Mouse (Mus musculus) liver, embryonic 14.5 days (tissue): ENCODE results near the gene Hbs1l. TPM values are rescaled to one million over a fixed set of nuclear protein-coding genes. Genes with fewer than 3 reads are reported as not detected.

ENCODE experiments used
- ATAC-seq: fragments of 200-750 bp; cut with Nextera tagmentation; 2 replicates; pipeline ENCODE4 v1.8.0; 2017; ENCODE audit warnings: moderate number of reproducible peaks, mild to moderate bottlenecking, moderate library complexity; ENCODE audit not compliant: insufficient read depth
- DNase-seq, 3 experiments: peaks; one replicate each; pipeline ENCODE4 v3.0.0-alpha.2; 2012 to 2013; ENCODE audit warnings: low read depth in 3 of 3, low spot score in 3 of 3
- H3K27ac ChIP-seq: fragments of 300-500 bp; sonication (generic); 2 replicates; pipeline ENCODE4 v1.5.1; 2014; ENCODE audit warnings: moderate library complexity, mild to moderate bottlenecking, control low read depth, inconsistent platforms
- H3K27me3 ChIP-seq: fragments of 300-500 bp; sonication (generic); 2 replicates; pipeline ENCODE4 v1.6.1; 2014; ENCODE audit warnings: mild to moderate bottlenecking, low read length, moderate library complexity; ENCODE audit not compliant: control insufficient read depth, insufficient read depth
- H3K36me3 ChIP-seq: fragments of 300-500 bp; sonication (generic); replicated peaks from 2 replicates; pipeline ENCODE4 v1.6.1; 2014; ENCODE audit warnings: low read depth; ENCODE audit not compliant: control insufficient read depth, insufficient read depth
- H3K4me1 ChIP-seq, 2 experiments: fragments of 200-500 bp in 1 of 2; fragments of 300-500 bp in 1 of 2; sonication (generic) in 1 of 2; replicated peaks; 2 replicates each; pipeline ENCODE4 v1.6.1; 2012 to 2014; ENCODE audit warnings: antibody characterized with exemption in 1 of 2, inconsistent platforms in 1 of 2, low read length in 1 of 2; ENCODE audit not compliant: control insufficient read depth in 2 of 2, insufficient read depth in 2 of 2
- H3K4me2 ChIP-seq: fragments of 300-500 bp; sonication (generic); 2 replicates; pipeline ENCODE4 v1.6.1; 2014; ENCODE audit warnings: low read depth, mild to moderate bottlenecking, control low read depth, moderate library complexity
- H3K4me3 ChIP-seq, 2 experiments: fragments of 200-500 bp in 1 of 2; fragments of 300-500 bp in 1 of 2; sonication (generic) in 1 of 2; 2 replicates each; pipeline ENCODE4 v1.5.1; 2012 to 2014; ENCODE audit warnings: low read depth in 2 of 2, low read length in 2 of 2, mild to moderate bottlenecking in 2 of 2, control low read depth in 1 of 2, inconsistent platforms in 1 of 2, moderate library complexity in 1 of 2; ENCODE audit not compliant: insufficient read depth in 1 of 2
- H3K9ac ChIP-seq: fragments of 300-500 bp; sonication (generic); replicated peaks from 2 replicates; pipeline ENCODE4 v1.6.1; 2014; ENCODE audit warnings: mild to moderate bottlenecking, control low read depth, moderate library complexity
- H3K9me3 ChIP-seq: fragments of 300-500 bp; sonication (generic); 2 replicates; pipeline ENCODE4 v1.6.1; 2016; ENCODE audit warnings: low read length, mixed read lengths; ENCODE audit not compliant: control insufficient read depth
- CTCF ChIP-seq: IDR thresholded peaks from 2 replicates; pipeline ENCODE4 v1.5.1; 2016; ENCODE audit warnings: antibody characterized with exemption, low read depth, control low read depth
- EP300 ChIP-seq: IDR thresholded peaks from 2 replicates; pipeline ENCODE4 v1.6.1; 2016; ENCODE audit warnings: antibody characterized with exemption, low read depth
- WGBS: fragments of 180-500 bp; shearing (Covaris S2); extraction: QIAGEN DNeasy Blood & Tissue Kit; methylation state at CpG from one replicate; pipeline ENCODE4 v1.1.7; 2014; ENCODE audit not compliant: insufficient replicate concordance; 5-methylcytosine and 5-hydroxymethylcytosine counted together
- polyA plus RNA-seq, 2 experiments: library from polyadenylated mRNA; depleted of rRNA in 1 of 2; stranded (reverse) in 1 of 2; unstranded in 1 of 2; fragments of >200 nt; fragmentation: Nextera tagmentation in 1 of 2; extraction: Ambion mirVana in 1 of 2; gene quantifications; 2 replicates each; pipeline versions ENCODE4 v1.2.1 to v1.2.3; 2012 to 2014

The Hbs1l gene
- polyA plus RNA-seq, 2 experiments: 18.0 to 56.1 TPM

GRCm38 (mm10) chr10:21349449-21349848 lies 53.7 kb downstream of the Hbs1l start:
- 62% methylated on average over 5 of the region's 5 CpGs for WGBS
- TF ChIP-seq CTCF (no peak), EP300 (0 out of 2 replicates have a peak, but pooled peaks have one; percentile 8)
- peaks cover 38% of the 10 kb centered on the region for H3K36me3 ChIP-seq
- no peak overlapping the region for H3K4me3 ChIP-seq
- DNase-seq (no peak), ATAC-seq (0 out of 2 replicates have a peak, but pooled peaks have one; percentile 55)
- no peaks in the 10 kb centered on the region for H3K27me3 ChIP-seq
- H3K4me2 ChIP-seq: no peak overlapping the region
- H3K4me1 ChIP-seq: peaks cover 20 to 23% of the 10 kb centered on the region in 2 experiments
- no peak overlapping the region for H3K27ac ChIP-seq
- no peaks in the 10 kb centered on the region for H3K9me3 ChIP-seq
- H3K9ac ChIP-seq: no peak overlapping the region

GRCm38 (mm10) chr10:21349946-21350345 lies 54.2 kb downstream of the Hbs1l start:
- TF ChIP-seq CTCF: no peak
- no peak for TF ChIP-seq EP300
- peaks cover 20 to 23% of the 10 kb centered on the region in 2 experiments for H3K4me1 ChIP-seq
- H3K27me3 ChIP-seq: no peaks in the 10 kb centered on the region
- no peak overlapping the region for H3K27ac ChIP-seq
- no peaks in the 10 kb centered on the region for H3K9me3 ChIP-seq
- ATAC-seq: no peak
- no peak overlapping the region for H3K4me3 ChIP-seq
- H3K4me2 ChIP-seq: no peak overlapping the region
- WGBS: 72% methylated on average over 2 of the region's 2 CpGs
- no peak for DNase-seq
- peaks cover 41% of the 10 kb centered on the region for H3K36me3 ChIP-seq
- no peak overlapping the region for H3K9ac ChIP-seq

GRCm38 (mm10) chr10:21350531-21351515 lies 55.0 kb downstream of the Hbs1l start:
- H3K4me2 ChIP-seq: peak overlapping the region; percentile 34
- no peaks in the 10 kb centered on the region for H3K27me3 ChIP-seq
- ATAC-seq: peak; percentile 63; the same call in 1 of the 2 replicates
- no peak overlapping the region for H3K4me3 ChIP-seq
- TF ChIP-seq EP300: peak; percentile 57
- TF ChIP-seq CTCF: no peak
- H3K9me3 ChIP-seq: no peaks in the 10 kb centered on the region
- peak overlapping the region; percentile 36 for H3K9ac ChIP-seq
- peaks cover 20 to 23% of the 10 kb centered on the region in 2 experiments for H3K4me1 ChIP-seq
- 68% methylated on average over 11 of the region's 11 CpGs for WGBS
- peak overlapping the region; percentile 10 for H3K27ac ChIP-seq
- DNase-seq: peak in 2 of 3 experiments; percentile 24 to 38
- peaks cover 33% of the 10 kb centered on the region for H3K36me3 ChIP-seq

- H3K4me3 ChIP-seq: no peak overlapping the region
- peaks cover 35% of the 10 kb centered on the region for H3K36me3 ChIP-seq
- H3K9ac ChIP-seq: no peak overlapping the region
- TF ChIP-seq EP300 (no peak), CTCF (no peak)
- H3K27me3 ChIP-seq: no peaks in the 10 kb centered on the region
- H3K4me2 ChIP-seq: no peak overlapping the region
- 86% methylated on average over 12 of the region's 12 CpGs for WGBS
- no peak overlapping the region for H3K27ac ChIP-seq
- peaks cover 20 to 23% of the 10 kb centered on the region in 2 experiments for H3K4me1 ChIP-seq
- DNase-seq (no peak), ATAC-seq (no peak)
- H3K9me3 ChIP-seq: no peaks in the 10 kb centered on the region
Observed at GRCm38 (mm10) chr10:21351766-21352165, 56.0 kb downstream of the Hbs1l start.

- Histone ChIP-seq H3K27ac (no peak overlapping the region), H3K4me2 (no peak overlapping the region), H3K36me3 (peaks cover 35% of the 10 kb centered on the region), H3K9ac (no peak overlapping the region), H3K4me1 (peaks cover 20 to 21% of the 10 kb centered on the region in 2 experiments), H3K9me3 (no peaks in the 10 kb centered on the region), H3K27me3 (no peaks in the 10 kb centered on the region), H3K4me3 (no peak overlapping the region)
- DNase-seq (no peak), ATAC-seq (no peak)
- TF ChIP-seq CTCF (no peak), EP300 (no peak)
- 73% methylated on average over 5 of the region's 5 CpGs for WGBS
Observed at GRCm38 (mm10) chr10:21353890-21354289, 58.1 kb downstream of the Hbs1l start.
